Mouse (Mus musculus): ENCODE measurements at regions not wholly inside any gene's neighbourhood (a gene's known extent, or its start where the extent isn't known, plus 50 kb on each side); places are given as distances from the start of the nearest gene placed in this dataset.
"Not testable (repeated sequence)": the region's sequence is repeated elsewhere in the genome, so short reads cannot be mapped to it uniquely, and the experiment has no call there.

DNA sequence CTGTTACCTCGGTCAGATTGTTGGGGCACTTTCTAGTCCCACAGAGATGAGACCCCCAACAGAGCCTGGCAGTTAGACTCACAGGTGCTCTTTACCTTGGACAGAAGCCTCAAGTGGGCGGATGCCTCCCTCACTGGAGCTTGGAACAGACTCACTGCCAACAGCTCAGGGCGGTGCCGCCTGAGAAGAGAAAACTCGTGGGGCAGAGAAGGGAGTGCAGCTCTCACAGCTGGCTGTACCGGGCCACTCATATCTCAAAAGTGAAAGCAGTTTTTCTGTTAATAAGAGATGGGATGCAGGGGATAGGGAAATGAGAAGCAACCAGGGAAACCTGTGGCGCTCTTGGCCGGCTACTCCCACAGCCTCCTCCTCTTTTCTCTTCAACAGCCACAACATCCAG lies 267.1 kb upstream of the Tbc1d2b start:
- TF ChIP-seq CTCF, POLR2A (IDR thresholded peaks at IDR 0.05; ENCODE audit: extremely low read depth, insufficient read depth, low read length): not testable (repeated sequence)
